Mouse (Mus musculus) urinary bladder, adult 18-20 months (tissue): ENCODE measurements around the gene Syt16.

Experiments used
- DNase-seq, 2 experiments: peaks; one replicate each; pipeline ENCODE4 v3.0.0; 2022; ENCODE audit warnings: low spot score in 2 of 2, mixed read lengths in 2 of 2

Gene Syt16

DNA sequence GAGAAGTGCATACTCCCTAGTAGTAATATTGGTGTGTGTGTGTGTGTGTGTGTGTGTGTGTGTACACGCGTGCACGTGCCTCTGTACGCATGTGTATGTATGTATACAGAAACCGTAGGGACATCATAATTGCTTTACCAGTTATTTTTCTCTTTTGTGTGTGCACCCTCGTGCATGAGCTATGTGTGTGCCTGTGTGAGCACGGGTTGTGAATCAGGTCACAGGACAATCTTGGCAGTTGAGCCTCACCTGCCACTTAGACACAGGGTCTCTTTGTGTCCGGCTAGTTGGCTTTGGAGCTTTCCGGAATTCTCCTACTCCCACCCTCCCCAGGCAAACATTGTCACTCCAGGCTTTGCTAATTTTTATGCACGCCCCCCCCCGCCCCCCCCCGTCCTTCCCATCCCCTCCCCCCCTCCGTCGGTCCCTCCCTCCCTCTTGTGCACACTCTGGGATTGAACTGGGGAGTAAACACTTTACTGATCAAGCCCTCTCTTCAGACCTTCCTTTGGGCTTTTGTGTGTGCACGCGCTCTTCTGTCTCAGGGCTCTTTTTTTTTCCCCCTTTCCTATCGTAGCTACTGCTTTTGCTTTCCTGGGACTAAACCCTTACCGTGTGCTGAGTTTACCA is 319.0 kb downstream of the Syt16 start, which contains the start of gene Gm11042:
Gene Gm11042, minus strand, starts transcription at position 51 of the 630 bp plus-strand sequence.
- DNase-seq, result no peak

- DNase-seq, result peak; percentile 51 to 54
Observed at GRCm38 (mm10) chr12:74316989-74317759, 319.7 kb downstream of the Syt16 start.

DNA sequence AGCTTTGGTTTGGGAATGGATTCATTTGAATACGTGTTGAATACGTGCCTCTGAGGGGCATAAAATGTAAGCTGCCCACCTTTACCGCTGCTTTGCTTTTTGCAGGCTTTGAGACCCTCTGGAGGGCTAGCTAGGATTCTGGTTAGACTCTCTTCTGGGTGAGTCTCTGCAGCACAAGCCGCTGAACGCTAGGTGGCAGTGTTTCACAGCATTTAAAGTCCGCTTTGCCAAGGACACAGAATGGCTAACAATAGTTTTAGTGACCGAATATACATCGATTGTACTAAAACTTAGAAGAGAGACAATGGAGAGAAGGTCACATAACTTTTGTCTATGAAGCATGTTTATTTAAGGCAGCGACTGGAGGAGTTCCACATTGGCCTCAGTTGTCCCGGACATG is 322.9 kb downstream of the Syt16 start:
- peak; percentile 36 to 37 for DNase-seq

DNA sequence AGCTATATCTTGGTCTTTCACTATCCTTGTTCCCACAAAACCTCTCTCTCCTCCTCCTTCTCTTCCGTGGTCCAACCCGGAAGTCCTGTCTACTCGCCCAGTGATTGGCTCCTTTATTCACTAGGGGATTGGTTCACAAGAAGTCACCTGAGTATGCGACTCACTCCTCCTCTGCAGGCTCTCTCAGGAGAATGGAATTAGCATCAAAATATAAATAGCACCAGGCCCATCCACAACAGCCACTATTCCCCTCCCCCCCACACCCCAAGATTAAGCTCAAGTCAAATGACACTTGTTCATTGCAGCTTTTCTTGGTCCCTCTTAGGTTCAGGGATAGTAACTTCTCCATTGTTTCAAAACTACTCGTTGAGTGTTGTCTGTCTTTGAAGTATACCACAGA is 324.5 kb downstream of the Syt16 start:
- no peak for DNase-seq
